Mouse (Mus musculus) liver, embryonic 16.5 days (tissue): ENCODE results near the gene Ccdc142. TPM values are rescaled to one million over a fixed set of nuclear protein-coding genes. Genes with fewer than 3 reads are reported as not detected.

Source experiments
- ATAC-seq: fragments of 200-750 bp; cut with Nextera tagmentation; 2 replicates; pipeline ENCODE4 v1.8.0; 2017; ENCODE audit warnings: low read depth, mild to moderate bottlenecking, moderate number of reproducible peaks, moderate library complexity
- H3K27ac ChIP-seq: fragments of 300-500 bp; sonication (generic); 2 replicates; pipeline ENCODE4 v1.5.1; 2014; ENCODE audit warnings: mild to moderate bottlenecking, low read length
- H3K27me3 ChIP-seq: fragments of 300-500 bp; sonication (generic); 2 replicates; pipeline ENCODE4 v1.6.1; 2014; ENCODE audit warnings: low read depth, low read length, mixed read lengths; ENCODE audit not compliant: control insufficient read depth, insufficient read depth
- H3K36me3 ChIP-seq: fragments of 300-500 bp; sonication (generic); 2 replicates; pipeline ENCODE4 v1.6.1; 2014; ENCODE audit warnings: mild to moderate bottlenecking; ENCODE audit not compliant: control insufficient read depth, insufficient read depth
- H3K4me1 ChIP-seq: fragments of 300-500 bp; sonication (generic); 2 replicates; pipeline ENCODE4 v1.6.1; 2014; ENCODE audit warnings: low read depth, low read length, mixed read lengths; ENCODE audit not compliant: control insufficient read depth
- H3K4me2 ChIP-seq: fragments of 300-500 bp; sonication (generic); 2 replicates; pipeline ENCODE4 v1.6.1; 2014; ENCODE audit warnings: low read depth, low read length, mixed read lengths
- H3K4me3 ChIP-seq: fragments of 300-500 bp; sonication (generic); 2 replicates; pipeline ENCODE4 v1.5.1; 2014; ENCODE audit warnings: low read depth, mild to moderate bottlenecking, low read length
- H3K9ac ChIP-seq: fragments of 300-500 bp; sonication (generic); 2 replicates; pipeline ENCODE4 v1.6.1; 2014; ENCODE audit warnings: low read depth, low read length
- H3K9me3 ChIP-seq: fragments of 300-500 bp; sonication (generic); replicated peaks from 2 replicates; pipeline ENCODE4 v1.6.1; 2016; ENCODE audit warnings: low read length; ENCODE audit not compliant: control insufficient read depth
- WGBS: fragments of 180-500 bp; shearing (Covaris S2); extraction: QIAGEN DNeasy Blood & Tissue Kit; methylation state at CpG from one replicate; pipeline ENCODE4 v1.1.7; 2014; ENCODE audit not compliant: insufficient replicate concordance; 5-methylcytosine and 5-hydroxymethylcytosine counted together
- polyA plus RNA-seq: library from polyadenylated mRNA; unstranded; fragments of >200 nt; fragmentation: Nextera tagmentation; extraction: Ambion mirVana; gene quantifications from 2 replicates; pipeline ENCODE4 v1.2.1, GENCODE M21; 2015

Ccdc142 gene
- polyA plus RNA-seq, 1 experiment from 2014 or later, result 0.59 TPM

DNA sequence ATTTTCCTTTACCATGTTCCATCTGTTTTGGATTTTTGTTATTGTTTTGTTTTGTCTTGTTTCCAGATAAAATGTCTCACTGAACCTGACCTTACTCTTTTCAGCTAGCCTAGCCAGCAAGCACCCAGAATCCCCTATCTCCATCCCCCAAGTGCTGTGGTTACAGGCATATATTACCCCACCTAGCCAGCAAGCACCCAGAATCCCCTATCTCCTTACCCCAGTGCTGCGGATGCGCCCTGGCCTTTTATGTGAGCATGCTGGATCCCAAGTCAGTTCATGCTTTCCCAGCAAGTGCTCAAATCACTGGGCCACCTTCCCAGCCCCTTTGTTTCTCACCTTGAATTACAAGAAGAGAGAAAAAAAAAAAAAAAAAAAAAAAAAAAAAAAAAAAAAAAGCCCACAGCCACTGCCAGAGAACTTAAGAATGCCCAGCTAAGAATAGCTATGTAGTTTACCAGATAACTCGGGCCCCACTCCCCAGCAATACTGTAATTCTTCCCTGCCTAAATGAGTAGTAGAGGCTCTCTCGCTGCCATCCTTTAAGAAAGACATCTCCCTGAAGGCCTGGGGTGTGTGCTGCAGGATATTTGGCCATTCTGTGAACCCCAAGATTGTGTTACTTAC lies 10.2 kb downstream of the Ccdc142 start:
- ATAC-seq, result no peak
- Histone ChIP-seq H3K9ac (no peak overlapping the region), H3K4me2 (no peak overlapping the region), H3K9me3 (no peaks in the 10 kb centered on the region), H3K4me3 (no peak overlapping the region), H3K27ac (no peak overlapping the region), H3K36me3 (no peaks in the 10 kb centered on the region), H3K4me1 (peaks cover 47% of the 10 kb centered on the region), H3K27me3 (no peaks in the 10 kb centered on the region)
- 57% methylated on average over 4 of the region's 4 CpGs for WGBS

DNA sequence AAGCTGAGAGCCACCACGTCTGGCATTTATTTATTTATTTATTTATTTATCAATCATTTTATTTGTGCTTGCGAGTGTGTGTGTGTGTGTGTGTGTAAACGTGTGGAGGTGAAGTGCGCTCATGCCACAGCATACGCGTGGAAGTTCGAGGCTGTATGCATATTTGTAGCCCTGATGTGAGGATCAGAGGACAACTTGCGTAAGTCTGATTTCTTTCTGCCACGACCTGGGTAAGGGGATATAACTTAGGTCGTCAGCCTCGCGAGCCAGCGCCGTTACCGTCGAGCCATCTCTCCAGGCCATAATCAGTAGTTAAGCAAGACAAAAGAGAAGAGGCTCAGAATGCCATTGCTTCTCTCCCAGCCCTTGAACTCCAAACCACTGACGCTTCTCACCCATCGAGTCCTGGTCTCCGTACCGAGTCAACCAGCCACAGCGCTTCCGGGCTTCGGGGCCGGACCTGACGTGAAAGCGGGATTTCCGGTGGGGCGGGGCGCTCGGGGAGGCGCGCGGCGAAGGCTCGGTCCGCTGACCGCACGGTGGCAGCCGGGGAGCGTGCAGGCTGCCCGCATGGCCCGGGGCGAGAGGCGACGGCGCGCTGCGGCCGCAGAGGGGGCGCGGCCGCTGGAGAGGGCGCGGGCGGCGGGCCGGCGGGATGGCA lies 13.7 kb downstream of the Ccdc142 start, which contains the start of gene Mogs:
Mogs (plus strand) TSS at position 486 of the 661 bp plus-strand sequence.
- Histone ChIP-seq H3K9me3 (no peaks in the 10 kb centered on the region), H3K36me3 (peaks cover 8% of the 10 kb centered on the region; the same call in 1 of the 2 replicates), H3K9ac (peak within 1 kb of the TSS; percentile 86), H3K4me3 (peak within 1 kb of the TSS; percentile 82), H3K27me3 (no peaks in the 10 kb centered on the region), H3K4me2 (peak within 1 kb of the TSS; percentile 99), H3K4me1 (peaks cover 46% of the 10 kb centered on the region), H3K27ac (peak within 1 kb of the TSS; percentile 93)
- under 1% methylated on average over 48 of the region's 58 CpGs for WGBS
- peak; percentile 94 for ATAC-seq

DNA sequence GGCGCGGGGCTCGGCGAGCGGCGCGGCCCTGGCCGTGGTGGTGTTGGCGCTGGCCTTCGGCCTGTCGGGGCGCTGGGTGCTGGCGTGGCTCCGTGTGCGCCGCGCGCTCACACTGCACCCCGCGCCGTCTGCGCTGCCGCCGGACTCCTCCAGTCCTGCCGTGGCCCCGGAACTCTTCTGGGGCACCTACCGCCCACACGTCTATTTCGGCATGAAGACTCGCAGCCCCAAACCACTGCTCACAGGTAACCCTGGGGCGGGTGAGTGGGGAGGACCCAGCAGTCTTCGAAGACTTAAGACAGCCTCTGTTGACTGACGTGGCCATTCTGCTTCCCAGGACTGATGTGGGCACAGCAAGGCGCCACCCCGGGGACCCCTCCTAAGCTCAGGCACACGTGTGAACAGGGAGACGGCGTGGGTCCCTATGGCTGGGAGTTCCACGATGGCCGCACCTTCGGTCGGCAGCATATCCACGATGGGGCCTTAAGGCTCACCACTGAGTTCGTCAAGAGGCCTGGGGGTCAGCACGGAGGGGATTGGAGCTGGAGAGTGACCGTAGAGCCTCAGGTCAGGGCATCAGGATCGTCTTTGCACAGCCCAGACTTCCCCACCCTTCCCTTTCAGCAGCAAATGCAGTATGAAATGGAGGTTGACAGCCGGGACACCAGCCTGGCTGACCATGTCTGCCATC lies 14.4 kb downstream of the Ccdc142 start:
- H3K36me3 ChIP-seq, result peaks cover 8% of the 10 kb centered on the region; the same call in 1 of the 2 replicates
- peak overlapping the region; percentile 82 for H3K4me3 ChIP-seq
- peaks cover 46% of the 10 kb centered on the region for H3K4me1 ChIP-seq

DNA sequence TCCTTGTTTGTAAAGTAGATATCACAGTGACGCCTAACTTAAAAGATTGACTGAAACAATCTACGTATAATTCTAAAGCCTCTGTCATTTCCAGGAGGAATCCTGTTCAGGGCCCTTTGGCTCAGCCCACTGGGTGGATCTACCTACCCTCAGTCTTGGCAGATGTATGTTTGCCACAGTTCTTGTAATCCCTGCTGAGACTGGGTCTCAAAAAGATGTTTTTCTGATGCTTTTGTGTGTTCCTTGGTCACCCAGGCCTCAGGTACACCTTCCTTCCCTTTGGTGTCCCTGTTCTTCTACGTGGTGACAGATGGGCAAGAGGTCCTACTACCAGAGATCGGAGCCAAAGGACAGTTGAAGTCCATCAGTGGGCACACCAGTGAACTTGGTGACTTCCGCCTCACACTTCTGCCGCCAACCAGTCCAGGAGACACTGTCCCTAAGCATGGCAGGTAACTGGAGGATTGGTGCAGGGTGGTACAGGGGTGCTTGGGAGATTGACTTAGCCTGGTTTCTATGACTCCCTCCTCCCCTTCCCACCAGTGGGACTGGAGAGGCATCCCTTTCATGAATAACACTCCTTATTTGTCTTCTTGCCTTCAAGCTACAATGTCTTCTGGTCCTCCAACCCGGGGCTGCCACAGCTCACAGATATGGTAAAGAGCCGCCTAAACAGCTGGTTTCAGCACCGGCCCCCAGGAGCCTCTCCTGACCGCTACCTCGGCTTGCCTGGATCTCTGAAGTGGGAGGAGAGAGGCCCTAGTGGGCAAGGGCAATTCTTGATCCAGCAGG lies 15.2 kb downstream of the Ccdc142 start:
- peak overlapping the region; percentile 99 for H3K4me2 ChIP-seq
- H3K36me3 ChIP-seq, result peaks cover 8% of the 10 kb centered on the region; the same call in 1 of the 2 replicates
- ATAC-seq, result no peak
- H3K9me3 ChIP-seq, result no peaks in the 10 kb centered on the region
- H3K4me1 ChIP-seq, result peaks cover 41% of the 10 kb centered on the region
- H3K27ac ChIP-seq, result peak overlapping the region; percentile 93; the same call in 1 of the 2 replicates
- peak overlapping the region; percentile 82 for H3K4me3 ChIP-seq
- 66% methylated on average over 11 of the region's 11 CpGs for WGBS
- H3K9ac ChIP-seq, result peak overlapping the region; percentile 86
- H3K27me3 ChIP-seq, result no peaks in the 10 kb centered on the region

More for the DNA sequence above, 14.4 kb downstream of the Ccdc142 start:
- Histone ChIP-seq H3K4me2 (peak overlapping the region; percentile 99), H3K27ac (peak overlapping the region; percentile 93), H3K9me3 (no peaks in the 10 kb centered on the region), H3K9ac (peak overlapping the region; percentile 86), H3K27me3 (no peaks in the 10 kb centered on the region)
- WGBS, result under 1% methylated on average over 48 of the region's 48 CpGs
- no peak; the same call in 1 of the 2 replicates for ATAC-seq

- H3K9me3 ChIP-seq, result no peaks in the 10 kb centered on the region
- no peak overlapping the region for H3K4me2 ChIP-seq
- no peak overlapping the region for H3K4me3 ChIP-seq
- no peaks in the 10 kb centered on the region for H3K27me3 ChIP-seq
- no peak overlapping the region for H3K27ac ChIP-seq
- H3K36me3 ChIP-seq, result peaks cover 8% of the 10 kb centered on the region; the same call in 1 of the 2 replicates
- no peak overlapping the region for H3K9ac ChIP-seq
- H3K4me1 ChIP-seq, result peaks cover 40% of the 10 kb centered on the region
- ATAC-seq, result no peak
- WGBS, result 75% methylated on average over 4 of the region's 4 CpGs
Observed at GRCm38 (mm10) chr6:83117165-83117438, 15.7 kb downstream of the Ccdc142 start.

- Histone ChIP-seq H3K36me3 (peaks cover 8% of the 10 kb centered on the region; the same call in 1 of the 2 replicates), H3K9me3 (no peaks in the 10 kb centered on the region), H3K9ac (no peak overlapping the region), H3K27ac (no peak overlapping the region), H3K4me2 (no peak overlapping the region), H3K4me3 (no peak overlapping the region), H3K4me1 (peaks cover 46% of the 10 kb centered on the region), H3K27me3 (no peaks in the 10 kb centered on the region)
- no peak for ATAC-seq
- WGBS, result 84% methylated on average over 13 of the region's 13 CpGs
Observed at GRCm38 (mm10) chr6:83117616-83118015, 16.2 kb downstream of the Ccdc142 start.

DNA sequence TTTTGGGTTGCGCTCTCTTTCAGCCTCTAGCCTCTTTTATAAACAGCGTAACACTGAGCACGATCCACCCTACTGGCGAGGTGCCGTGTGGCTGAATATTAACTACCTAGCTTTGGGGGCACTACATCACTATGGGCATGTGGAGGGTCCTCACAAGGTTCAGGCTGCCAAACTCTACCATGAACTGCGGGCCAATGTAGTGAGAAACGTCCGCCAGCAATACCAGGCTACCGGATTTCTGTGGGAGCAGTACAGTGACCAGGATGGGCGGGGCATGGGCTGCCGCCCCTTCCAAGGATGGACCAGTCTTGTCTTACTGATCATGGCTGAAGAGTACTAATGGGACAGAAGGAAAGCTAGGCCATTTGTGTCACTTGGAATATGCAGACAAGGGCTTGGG lies 17.0 kb downstream of the Ccdc142 start:
- H3K27ac ChIP-seq, result no peak overlapping the region
- no peak overlapping the region for H3K4me2 ChIP-seq
- no peaks in the 10 kb centered on the region for H3K27me3 ChIP-seq
- H3K4me3 ChIP-seq, result no peak overlapping the region
- H3K4me1 ChIP-seq, result peaks cover 49% of the 10 kb centered on the region
- H3K9ac ChIP-seq, result no peak overlapping the region
- no peak for ATAC-seq
- 82% methylated on average over 11 of the region's 11 CpGs for WGBS
- no peaks in the 10 kb centered on the region for H3K9me3 ChIP-seq
- H3K36me3 ChIP-seq, result peaks cover 8% of the 10 kb centered on the region; the same call in 1 of the 2 replicates

DNA sequence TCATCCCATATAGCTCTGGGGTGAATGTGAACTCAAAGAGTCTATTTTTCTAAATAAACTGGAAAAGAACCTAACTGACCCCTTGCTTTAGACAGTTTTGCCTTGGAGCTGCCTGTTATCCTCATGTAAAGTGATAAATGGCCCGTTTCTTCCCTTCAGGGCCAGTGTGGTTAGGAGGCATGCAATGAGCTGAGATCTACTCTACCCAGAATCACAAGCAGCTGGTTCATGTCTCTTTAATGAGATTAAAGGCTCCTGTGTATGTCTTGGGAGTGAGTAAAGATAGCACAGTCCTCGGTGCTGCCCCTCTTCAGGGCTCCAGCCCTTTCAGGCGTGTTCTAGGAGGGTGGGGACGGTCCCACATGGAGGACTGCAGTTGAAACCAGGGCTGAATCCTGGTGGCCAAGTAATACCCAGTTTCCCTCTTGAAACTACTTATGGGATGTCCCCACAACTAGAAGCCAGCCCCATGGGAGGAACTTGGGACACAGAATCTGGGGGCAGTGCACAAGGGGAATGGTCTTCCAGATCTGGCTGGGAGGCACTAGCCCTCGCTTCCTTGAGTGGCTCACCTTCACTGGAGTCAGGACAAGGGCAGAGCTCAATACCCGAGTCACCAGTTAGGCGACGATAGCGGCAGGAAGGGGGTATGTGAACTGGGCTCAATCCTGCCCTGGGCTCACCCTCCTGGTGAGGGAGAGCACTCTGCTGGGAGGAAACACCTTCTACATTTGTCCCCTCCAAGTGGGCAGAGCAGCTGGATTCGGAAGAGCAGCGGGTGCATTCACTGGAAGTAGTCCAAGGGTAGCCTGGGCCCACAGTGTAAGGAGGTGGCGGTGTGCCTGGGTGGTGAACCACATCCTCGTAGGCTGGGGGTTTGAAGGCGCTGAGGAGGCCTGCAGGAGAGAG lies 17.7 kb downstream of the Ccdc142 start:
- 63% methylated on average over 14 of the region's 14 CpGs for WGBS
- H3K4me3 ChIP-seq, result no peak overlapping the region
- no peak for ATAC-seq

More for the DNA sequence above, 17.7 kb downstream of the Ccdc142 start:
- Histone ChIP-seq H3K9ac (no peak overlapping the region), H3K36me3 (peaks cover 8% of the 10 kb centered on the region; the same call in 1 of the 2 replicates), H3K4me2 (no peak overlapping the region), H3K9me3 (no peaks in the 10 kb centered on the region), H3K27ac (no peak overlapping the region), H3K4me1 (peaks cover 51% of the 10 kb centered on the region), H3K27me3 (no peaks in the 10 kb centered on the region)
